Mouse (Mus musculus) testis, adult 2 months (tissue): Measurements from ENCODE around the gene B3gnt6.

Experiments
- CTCF ChIP-seq: fragments of 200-500 bp; IDR thresholded peaks from 2 replicates; pipeline ENCODE4 v1.5.1; 2012; ENCODE audit warnings: low read depth, mild to moderate bottlenecking, inconsistent platforms, low read length, moderate library complexity; ENCODE audit not compliant: control insufficient read depth, insufficient read depth, insufficient replicate concordance
- POLR2A ChIP-seq: fragments of 200-500 bp; IDR thresholded peaks from 2 replicates; pipeline ENCODE4 v1.6.1; 2012; ENCODE audit warnings: low read depth, mild to moderate bottlenecking, inconsistent platforms, low read length, moderate library complexity; ENCODE audit not compliant: control insufficient read depth

- no peak for TF ChIP-seq CTCF
- TF ChIP-seq POLR2A, result no peak
Measured at GRCm38 (mm10) chr7:98236686-98237359, 37.5 kb upstream of the B3gnt6 start.
